ENCODE assay signal across 9 mouse cellular contexts in the genomic region with DNA sequence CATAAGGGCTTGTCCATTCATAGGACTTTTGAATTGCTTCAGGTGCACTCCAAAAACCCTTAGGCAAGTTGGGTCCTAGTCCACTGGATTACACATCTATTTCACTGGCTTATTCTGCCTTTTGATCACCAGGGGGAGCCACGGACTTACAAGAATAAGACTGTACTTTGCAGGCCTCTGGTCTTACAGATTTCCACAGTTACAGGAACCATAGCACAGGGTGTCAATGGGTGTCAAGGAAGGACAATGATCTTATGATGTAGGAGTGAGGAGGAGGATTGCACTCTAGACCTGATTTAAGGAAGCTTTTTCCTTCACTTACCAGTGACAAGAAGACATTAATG. TPM values are rescaled to one million over a fixed set of nuclear protein-coding genes. Genes with fewer than 3 reads are reported as not detected.
A peak's percentile ranks its signal among the peaks of the same experiment; 100 is the strongest.
DNase-seq lines count a peak whose midpoint lies in the region; ATAC-seq and TF ChIP-seq lines count a peak whose summit lies in the region.
"Had no signal": no experiment of that assay in that cellular context is flagged by ENCODE, and none has a peak within 500 bp of the region (broad histone marks: within the 10 kb centered on the region; RNA-seq: fewer than 3 reads in every experiment).

No protein-coding gene starts in this region.

- TF ChIP-seq POLR2A in heart, adult 2 months (IDR thresholded peaks at IDR 0.05; ENCODE audit: insufficient read depth, low read depth, low read length): no peak

- no peaks in the 10 kb centered on the region for H3K4me1 ChIP-seq in heart, adult 2 months (ENCODE audit: control insufficient read depth, insufficient read depth, low read length)

- peak; percentile 75 for ATAC-seq in megakaryocyte, adult 5-6 weeks (ENCODE audit: poor library complexity, severe bottlenecking)

- intact Hi-C loops in heart, adult 2 months (cut with DNase I): loop anchor here (1.0 to 5.0 kb wide), 3 partner anchors 388 to 609 kb away; no protein-coding TSS in a partner anchor
- intact Hi-C loops in heart, postnatal 25 days (cut with DNase I): loop anchor here (1.0 to 10.0 kb wide), 2 partner anchors 261 to 388 kb away; no protein-coding TSS in a partner anchor

- TF ChIP-seq EP300 in heart, adult 2 months (IDR thresholded peaks at IDR 0.05; ENCODE audit: insufficient read depth, low read depth, low read length): no peak

- H3K79me2 ChIP-seq in heart, adult 2 months (replicated peaks; ENCODE audit: control insufficient read depth, insufficient read depth, low read length): no peaks in the 10 kb centered on the region

- H3K27ac ChIP-seq in heart, adult 2 months: no peak overlapping the region

- no peak overlapping the region for H3K9ac ChIP-seq in heart, adult 2 months (ENCODE audit: low read depth, low read length)

- no peaks in the 10 kb centered on the region for H3K36me3 ChIP-seq in heart, adult 2 months (ENCODE audit: control insufficient read depth, insufficient read depth, low read length)

- TF ChIP-seq CTCF in heart, adult 2 months (IDR thresholded peaks at IDR 0.05): peak; percentile 76

- 3% methylated on average over 1 of the region's 1 CpGs for WGBS in heart, adult 2 months

- no peak for DNase-seq in heart, adult 2 months
- DNase-seq in heart, postnatal 25 days (ENCODE audit: low spot score): no peak
- DNase-seq in urinary bladder, postnatal 25 days (ENCODE audit: low spot score): peak; percentile 39
- no peak for DNase-seq in urinary bladder, adult 18-20 months (ENCODE audit: low spot score in 2 of 2)
- DNase-seq in fibroblast of lung, adult 2 months (ENCODE audit: low read depth): peak; percentile 27
- DNase-seq in layer of hippocampus, adult 11-12 months (ENCODE audit: low spot score): no peak
- DNase-seq in urinary bladder, postnatal 4 days (ENCODE audit: low spot score in 2 of 2): no peak

- no peaks in the 10 kb centered on the region for H3K27me3 ChIP-seq in heart, adult 2 months (ENCODE audit: control insufficient read depth, insufficient read depth, low read length)

- H3K4me3 ChIP-seq in heart, adult 2 months: no peak overlapping the region
- H3K4me3 ChIP-seq: myocyte had no signal

RNA-seq across cellular contexts. Expression of gene Manf, which starts 12.0 kb away (rescaled TPM):
- total RNA-seq in heart, adult 2 months (2021): 100 to 1,000 TPM; 178 to 202 TPM
- polyA plus RNA-seq in heart, adult 2 months (2012; rRNA removed): 10.1 and 27.3 TPM in 2 replicates
- total RNA-seq in heart, postnatal 25 days (2021): 100 to 1,000 TPM; 169 to 207 TPM
- 220 and 229 TPM in 2 replicates for total RNA-seq in megakaryocyte, adult 5-6 weeks (2015)
- total RNA-seq in megakaryocyte, adult 5-6 weeks (2017): 186 and 189 TPM in 2 replicates

RNA-seq across cellular contexts. Expression of gene Rbm15b, which starts 16.5 kb away (rescaled TPM):
- total RNA-seq in heart, adult 2 months (2021): 10 to 100 TPM; 11.7 to 14.3 TPM
- 3.9 and 5.5 TPM in 2 replicates for polyA plus RNA-seq in heart, adult 2 months (2012; rRNA removed)
- 10 to 100 TPM; 12.3 to 15.2 TPM for total RNA-seq in heart, postnatal 25 days (2021)
- 10.6 and 11.4 TPM in 2 replicates for total RNA-seq in megakaryocyte, adult 5-6 weeks (2015)
- total RNA-seq in megakaryocyte, adult 5-6 weeks (2017): 13.6 and 14.1 TPM in 2 replicates

Comparison
In these comparisons a context has a peak if more than half of its experiments do, and no peak if none do; other contexts are left out.
1. DNase-seq: peak in urinary bladder, postnatal 25 days (single experiment) and fibroblast of lung, adult 2 months (single experiment); none in heart, adult 2 months (0 of 2), heart, postnatal 25 days (single experiment), urinary bladder, adult 18-20 months (0 of 2), layer of hippocampus, adult 11-12 months (single experiment) and urinary bladder, postnatal 4 days (0 of 2).